Mouse (Mus musculus) brain, embryonic 14.5 days (tissue): ENCODE data around the gene Lrp4.

ENCODE experiments used
- CTCF ChIP-seq: fragments of 200-500 bp; IDR thresholded peaks from 2 replicates; pipeline ENCODE4 v1.5.1; 2012; ENCODE audit warnings: inconsistent platforms, mild to moderate bottlenecking, moderate library complexity, borderline replicate concordance; ENCODE audit not compliant: insufficient read depth, insufficient read length; ENCODE audit errors: extremely low read depth
- POLR2A ChIP-seq: fragments of 200-500 bp; IDR thresholded peaks from 2 replicates; pipeline ENCODE4 v1.6.1; 2012; ENCODE audit warnings: mild to moderate bottlenecking, inconsistent platforms, borderline replicate concordance; ENCODE audit not compliant: poor library complexity, insufficient read depth, insufficient read length, severe bottlenecking; ENCODE audit errors: extremely low read depth

- no peak for TF ChIP-seq CTCF
- TF ChIP-seq POLR2A = no peak
Observed at GRCm38 (mm10) chr2:91436713-91437112, 20.6 kb upstream of the Lrp4 start.
